Mouse (Mus musculus): ENCODE data around the gene Lrrk1.

DNA sequence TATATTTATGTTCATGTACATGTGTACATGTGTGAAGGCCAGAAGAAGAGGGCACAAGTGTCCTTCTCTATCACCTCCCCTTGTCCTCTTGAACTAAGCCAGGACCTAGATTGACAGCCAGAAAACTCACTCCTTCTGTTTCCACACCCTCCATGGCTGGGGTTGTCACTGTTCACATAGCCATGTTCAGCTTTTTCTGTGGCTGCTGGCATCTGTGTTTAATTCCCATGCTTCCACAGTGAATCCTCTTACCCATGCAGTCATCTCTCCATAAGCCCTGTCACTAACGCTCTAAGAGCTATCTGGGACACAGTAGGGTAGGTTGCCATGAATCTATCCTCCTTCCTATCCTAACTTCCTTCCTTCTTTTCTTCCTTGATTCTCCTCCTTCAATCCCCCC lies 192.3 kb downstream of the Lrrk1 start:
- no peak for TF ChIP-seq HCFC1 (IDR thresholded peaks at IDR 0.05; ENCODE audit: low read depth, low read length)
- TF ChIP-seq CHD1 (IDR thresholded peaks at IDR 0.05; ENCODE audit: low read depth, low read length), result no peak
- TF ChIP-seq TCF12 (IDR thresholded peaks at IDR 0.05; ENCODE audit: low read depth, low read length), result no peak
- no peak for TF ChIP-seq USF1 (IDR thresholded peaks at IDR 0.05; ENCODE audit: low read depth, low read length)
- no peak for TF ChIP-seq POLR2A (IDR thresholded peaks at IDR 0.05; ENCODE audit: low read depth, low read length)
- TF ChIP-seq RCOR1 (conservative IDR thresholded peaks at IDR 0.05; ENCODE audit: low read depth, low read length), result no peak
- no peak for TF ChIP-seq JUN (IDR thresholded peaks at IDR 0.05; ENCODE audit: insufficient read depth, low read depth, low read length)
- TF ChIP-seq MAFK (IDR thresholded peaks at IDR 0.05; ENCODE audit: insufficient replicate concordance, low read length), result no peak
- no peak for TF ChIP-seq GABPA (IDR thresholded peaks at IDR 0.05; ENCODE audit: insufficient replicate concordance, low read depth, low read length)
- no peak for TF ChIP-seq POLR2AphosphoS2 (IDR thresholded peaks at IDR 0.05; ENCODE audit: low read depth, low read length)
- no peak for TF ChIP-seq CTCF (conservative IDR thresholded peaks at IDR 0.05 in 1 of 2, IDR thresholded peaks at IDR 0.05 in 1 of 2; ENCODE audit: low read depth in 2 of 2, low read length in 2 of 2)
- TF ChIP-seq KAT2A (IDR thresholded peaks at IDR 0.05; ENCODE audit: insufficient replicate concordance, low read length), result no peak
- TF ChIP-seq JUND (conservative IDR thresholded peaks at IDR 0.05; ENCODE audit: low read depth, low read length), result no peak

Measured in CH12.LX (cell line).